Mouse (Mus musculus): ENCODE measurements around the gene Fbxo39. TPM values are rescaled to one million over a fixed set of nuclear protein-coding genes. Genes with fewer than 3 reads are reported as not detected.

Gene Fbxo39
- total RNA-seq, 2 experiments from 2014 or later = not detected

- intact Hi-C loops (cut with DNase I) = no loop called here
- no peak for DNase-seq (ENCODE audit: low spot score in 2 of 2)
Measured at GRCm38 (mm10) chr11:72353186-72353585, 38.9 kb downstream of the Fbxo39 start.

GRCm38 (mm10) chr11:72354971-72355728, 40.9 kb downstream of the Fbxo39 start:
- DNase-seq (ENCODE audit: low spot score in 2 of 2) = peak; percentile 56 to 57
- intact Hi-C loops (cut with DNase I) = loop anchor here (2.0 kb wide), 1 partner anchor 74 kb away; no protein-coding TSS in a partner anchor

- intact Hi-C loops (cut with DNase I) = no loop called here
- peak; percentile 76 to 84 for DNase-seq (ENCODE audit: low spot score in 2 of 2)
Measured at GRCm38 (mm10) chr11:72361385-72362346, 47.4 kb downstream of the Fbxo39 start.

GRCm38 (mm10) chr11:72362347-72362741, 48.1 kb downstream of the Fbxo39 start, which contains the start of gene Tekt1:
TSS of gene Tekt1 (minus strand) at chr11:72362442.
- no peak for DNase-seq (ENCODE audit: low spot score in 2 of 2)
- intact Hi-C loops (cut with DNase I) = no loop called here

- DNase-seq (ENCODE audit: low spot score in 2 of 2) = no peak
Measured at GRCm38 (mm10) chr11:72363523-72364240, 49.4 kb downstream of the Fbxo39 start.

GRCm38 (mm10) chr11:72364526-72364925, 50.3 kb downstream of the Fbxo39 start:
- intact Hi-C loops (cut with DNase I) = no loop called here

More at GRCm38 (mm10) chr11:72363523-72364240, 49.4 kb downstream of the Fbxo39 start:
- intact Hi-C loops (cut with DNase I) = no loop called here

GRCm38 (mm10) chr11:72366126-72366525, 51.9 kb downstream of the Fbxo39 start:
- no peak for DNase-seq (ENCODE audit: low spot score in 2 of 2)
- intact Hi-C loops (cut with DNase I) = no loop called here

More at GRCm38 (mm10) chr11:72364526-72364925, 50.3 kb downstream of the Fbxo39 start:
- no peak for DNase-seq (ENCODE audit: low spot score in 2 of 2)

GRCm38 (mm10) chr11:72367934-72368674, 53.9 kb downstream of the Fbxo39 start:
- no peak for DNase-seq (ENCODE audit: low spot score in 2 of 2)
- intact Hi-C loops (cut with DNase I) = no loop called here

Other genes starting within 250 kb of the Fbxo39 start
- 10 to 100 TPM; 72.4 to 78.6 TPM for gene Pitpnm3, start 178.7 kb upstream of the Fbxo39 start, total RNA-seq (2021)
- 10 to 100 TPM; 11.9 to 13.5 TPM for gene Gm43951, start 107.6 kb upstream of the Fbxo39 start, total RNA-seq (2021)
- gene 4933427D14Rik, start 107.0 kb upstream of the Fbxo39 start, total RNA-seq (2021) = 10 to 100 TPM; 29.7 to 30.1 TPM
- gene Txndc17, start 106.9 kb upstream of the Fbxo39 start, total RNA-seq (2021) = 10 to 100 TPM; 30.6 to 32.3 TPM
- 10 to 100 TPM; 12.1 to 15.9 TPM for gene Med31, start 98.9 kb upstream of the Fbxo39 start, total RNA-seq (2021)
- gene Slc13a5, start 47.2 kb upstream of the Fbxo39 start, total RNA-seq (2021) = 10 to 100 TPM; 18.0 to 19.6 TPM
- gene Xaf1, start 12.8 kb upstream of the Fbxo39 start, total RNA-seq (2021) = 1 to 10 TPM; 3.9 TPM
- 1 to 10 TPM; 2.1 to 2.6 TPM for gene Tekt1, start 48.0 kb downstream of the Fbxo39 start, total RNA-seq (2021)
- gene Smtnl2, start 97.3 kb downstream of the Fbxo39 start, total RNA-seq (2021) = 1 to 10 TPM in 1 of 2 experiments, under 1 TPM in 1; 0.96 to 1.4 TPM
- gene Ggt6, start 121.1 kb downstream of the Fbxo39 start, total RNA-seq (2021) = not detected
- 10 to 100 TPM; 49.4 to 54.6 TPM for gene Mybbp1a, start 126.9 kb downstream of the Fbxo39 start, total RNA-seq (2021)
- gene Spns2, start 175.5 kb downstream of the Fbxo39 start, total RNA-seq (2021) = 10 to 100 TPM; 58.0 to 58.3 TPM
- under 1 TPM; 0.25 to 0.34 TPM for gene Spns3, start 236.1 kb downstream of the Fbxo39 start, total RNA-seq (2021)

Data from left cerebral cortex, postnatal 25 days (tissue).